Mouse (Mus musculus): ENCODE results near the gene Zfp536.

The Zfp536 gene

DNA sequence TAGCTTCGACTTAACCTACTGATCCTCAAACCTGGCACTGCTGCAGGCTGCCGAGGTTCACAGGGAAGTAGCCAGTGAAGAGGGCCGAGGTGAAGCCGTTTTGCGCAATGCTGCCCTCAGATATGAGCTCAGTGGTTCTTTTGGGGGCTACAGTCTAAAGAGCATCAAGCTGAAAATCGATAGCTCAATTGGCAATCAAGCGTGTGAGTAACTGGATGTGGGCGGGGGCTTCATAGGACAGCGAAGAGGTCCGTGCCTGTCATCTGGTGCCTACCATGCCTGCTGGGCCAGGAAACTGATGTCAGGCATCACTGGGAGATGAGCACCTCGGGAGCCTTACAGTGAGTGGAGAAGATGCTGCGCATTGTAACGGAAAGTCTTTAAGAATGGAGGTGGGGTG, 333.5 kb downstream of the Zfp536 start:
- DNase-seq, result no peak

GRCm38 (mm10) chr7:37439117-37439844, 334.2 kb downstream of the Zfp536 start:
- no peak for DNase-seq

GRCm38 (mm10) chr7:37437887-37438286, 335.6 kb downstream of the Zfp536 start:
- DNase-seq, result no peak

- no peak for DNase-seq
Measured at GRCm38 (mm10) chr7:37433156-37433555, 340.3 kb downstream of the Zfp536 start.

- no peak for DNase-seq
Measured at GRCm38 (mm10) chr7:37431471-37431870, 342.0 kb downstream of the Zfp536 start.

DNA sequence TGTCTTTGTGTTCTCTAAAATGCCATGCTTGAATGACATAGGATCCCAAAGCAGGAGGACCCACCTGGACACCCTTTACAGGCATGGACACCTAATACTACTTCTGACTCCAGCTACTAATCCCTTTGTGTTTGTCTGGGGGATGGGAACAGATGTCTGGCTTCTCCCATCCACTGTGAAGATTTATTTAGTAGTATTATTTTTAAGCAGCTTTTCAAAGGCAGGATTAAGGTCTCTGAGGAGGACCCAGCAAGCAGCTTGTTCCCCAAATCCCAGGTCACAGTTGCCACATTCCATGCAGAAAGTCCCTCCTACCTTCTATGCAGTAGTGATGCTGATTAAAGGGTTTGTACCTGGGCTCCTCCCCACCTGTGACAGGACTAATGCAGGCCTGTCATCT, 347.4 kb downstream of the Zfp536 start:
- no peak for DNase-seq

DNA sequence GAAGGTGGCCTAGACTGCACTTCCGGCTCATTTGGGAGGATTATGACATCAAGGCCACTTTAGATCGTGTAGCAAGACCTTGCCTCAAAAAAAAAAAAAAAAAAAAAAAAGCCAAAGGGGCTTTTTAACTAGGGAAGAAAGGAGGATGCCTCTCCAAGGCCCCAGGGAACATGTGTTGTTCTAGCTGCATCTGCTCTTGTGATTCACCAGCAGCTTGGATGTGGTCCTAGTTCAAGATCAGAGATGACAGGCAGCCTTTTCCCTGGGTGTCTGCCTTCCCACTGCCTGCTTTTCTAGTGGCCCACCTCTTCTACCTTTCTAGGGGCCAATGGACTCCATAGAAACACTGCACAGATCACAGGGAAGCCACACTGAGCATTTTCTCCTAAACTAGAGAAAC, 350.5 kb downstream of the Zfp536 start:
- DNase-seq, result no peak
